Mouse (Mus musculus): ENCODE measurements around the gene Dag1.

DNA sequence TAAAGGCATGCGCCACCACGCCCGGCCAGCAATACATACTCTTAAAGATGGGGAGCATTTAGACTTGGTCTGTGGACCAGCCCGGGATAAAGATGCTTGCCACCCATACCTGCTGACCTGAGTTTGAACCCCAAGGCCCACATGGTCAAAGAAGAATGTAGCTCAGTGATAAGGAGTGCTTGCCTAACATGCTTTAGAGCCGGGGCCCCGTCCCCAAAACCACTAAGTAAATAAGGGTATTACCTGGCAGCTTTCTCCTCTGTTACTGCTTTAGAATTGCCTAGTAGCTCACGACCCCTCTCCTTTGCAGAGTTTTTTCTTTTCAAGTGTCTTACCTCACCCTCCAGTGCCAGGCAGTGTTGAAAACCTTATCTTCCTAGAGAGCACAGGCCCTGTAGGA is 11.0 kb downstream of the Dag1 start:
- TF ChIP-seq CTCF (IDR thresholded peaks at IDR 0.05; ENCODE audit: borderline replicate concordance, extremely low read depth, insufficient read depth, insufficient read length), result no peak
- no peak for TF ChIP-seq POLR2A (IDR thresholded peaks at IDR 0.05; ENCODE audit: borderline replicate concordance, extremely low read depth, insufficient read depth, insufficient read length, poor library complexity, severe bottlenecking)

Measured in brain, embryonic 14.5 days (tissue).